Mouse (Mus musculus) spleen, postnatal 36 days (tissue): Measurements from ENCODE around the gene Kcnj8.
A peak's percentile ranks its signal among the peaks of the same experiment; 100 is the strongest.
"Not testable (repeated sequence)": the region's sequence is repeated elsewhere in the genome, so short reads cannot be mapped to it uniquely, and the experiment has no call there.

Experiments
- DNase-seq, 2 experiments: peaks; one replicate each; pipeline ENCODE4 v3.0.0; 2022; ENCODE audit warnings: low spot score in 2 of 2, mixed read lengths in 1 of 2

Kcnj8 gene

DNA sequence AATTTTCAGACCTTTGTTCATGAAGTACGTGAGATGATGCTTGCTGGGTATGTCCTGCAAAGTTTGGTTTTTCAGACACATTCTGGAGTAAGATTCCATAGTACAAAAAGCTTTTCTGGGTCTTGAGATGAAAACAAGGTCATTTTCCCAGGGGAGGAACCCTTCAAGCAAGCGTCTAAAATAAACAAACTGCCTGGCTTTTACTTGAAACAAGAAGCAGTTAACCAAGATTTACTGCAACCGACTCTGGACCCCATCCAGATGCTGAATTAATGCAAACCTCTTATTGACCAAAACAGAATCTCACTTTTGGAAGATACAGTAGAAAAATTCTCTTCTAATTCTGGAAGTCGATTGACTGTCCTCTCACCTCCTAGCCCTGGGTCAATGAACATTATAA, 20.5 kb downstream of the Kcnj8 start:
- DNase-seq: no peak

DNA sequence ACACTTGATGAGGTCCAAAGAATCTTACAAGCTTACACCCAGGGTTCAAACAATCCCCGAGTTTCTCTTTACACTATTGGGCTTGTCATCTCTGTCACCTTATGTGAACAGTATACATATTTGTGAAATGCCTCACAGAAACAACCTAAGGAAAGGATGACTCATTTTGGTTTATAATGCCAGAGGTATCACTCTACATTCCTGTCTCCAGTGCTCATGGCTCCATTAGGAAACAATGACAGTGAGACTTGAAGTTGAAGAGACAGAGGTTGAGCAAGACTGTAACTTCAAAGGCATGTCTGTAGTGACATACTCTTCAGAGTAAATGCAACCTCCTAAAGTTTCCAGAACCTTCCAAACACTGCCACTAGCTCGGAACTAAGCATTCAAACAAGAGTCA, 23.0 kb downstream of the Kcnj8 start:
- no peak for DNase-seq

DNA sequence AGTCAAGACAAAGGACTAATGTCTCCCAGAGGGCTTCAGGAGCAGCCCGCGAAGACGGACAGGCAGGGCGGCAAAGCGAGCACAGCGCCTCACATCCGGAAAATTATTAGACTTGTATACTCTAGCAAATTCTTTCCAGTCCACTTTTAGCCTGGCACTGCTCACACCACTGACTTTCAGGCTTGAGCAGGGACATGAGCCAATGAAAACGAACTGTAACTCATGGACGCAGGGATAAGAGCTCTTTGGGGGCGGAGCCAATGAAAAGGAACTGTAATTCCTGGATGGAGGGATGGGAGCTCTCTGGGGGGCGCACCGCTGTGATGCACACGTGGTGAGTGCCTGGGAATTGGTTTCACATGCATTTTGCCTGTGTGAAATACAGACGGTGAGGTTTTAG, 26.3 kb downstream of the Kcnj8 start:
- no peak for DNase-seq

DNA sequence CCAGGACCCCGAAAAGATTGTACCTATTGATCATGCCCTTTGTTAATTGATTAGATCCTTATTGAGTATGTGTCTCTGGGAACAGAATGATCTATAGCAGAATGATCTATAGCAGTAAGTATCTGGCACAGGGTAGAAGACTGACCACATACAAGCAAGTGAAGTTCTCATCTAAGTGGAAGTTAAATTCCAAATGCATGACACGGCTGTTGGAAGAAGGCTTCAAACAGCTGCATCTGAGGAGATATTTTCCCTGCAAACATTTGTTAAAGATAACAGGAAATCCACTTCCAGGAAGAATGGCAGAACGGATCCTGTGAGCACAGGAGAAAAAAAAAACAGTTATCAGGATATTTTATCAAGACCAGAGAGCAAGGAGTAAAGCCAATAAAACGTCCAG, 27.8 kb downstream of the Kcnj8 start:
- DNase-seq: no peak

DNA sequence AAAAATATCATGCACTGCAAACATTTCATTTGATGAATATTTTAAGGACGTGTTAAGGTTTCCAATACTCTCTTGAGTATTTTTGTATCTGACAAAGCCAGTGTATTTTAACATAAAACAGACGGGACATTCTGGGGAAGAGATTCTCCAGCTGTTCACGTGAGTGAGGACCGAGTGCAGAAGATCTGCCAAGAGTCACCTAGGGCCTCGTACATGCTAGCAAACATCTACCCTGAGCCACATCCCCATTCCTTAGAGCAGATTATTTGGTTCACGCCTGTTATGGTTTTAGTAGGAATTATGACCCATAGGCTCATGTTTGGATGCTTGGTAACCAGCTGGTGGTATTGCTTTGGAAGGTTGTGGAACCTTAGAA, 28.6 kb downstream of the Kcnj8 start:
- DNase-seq: no peak

DNA sequence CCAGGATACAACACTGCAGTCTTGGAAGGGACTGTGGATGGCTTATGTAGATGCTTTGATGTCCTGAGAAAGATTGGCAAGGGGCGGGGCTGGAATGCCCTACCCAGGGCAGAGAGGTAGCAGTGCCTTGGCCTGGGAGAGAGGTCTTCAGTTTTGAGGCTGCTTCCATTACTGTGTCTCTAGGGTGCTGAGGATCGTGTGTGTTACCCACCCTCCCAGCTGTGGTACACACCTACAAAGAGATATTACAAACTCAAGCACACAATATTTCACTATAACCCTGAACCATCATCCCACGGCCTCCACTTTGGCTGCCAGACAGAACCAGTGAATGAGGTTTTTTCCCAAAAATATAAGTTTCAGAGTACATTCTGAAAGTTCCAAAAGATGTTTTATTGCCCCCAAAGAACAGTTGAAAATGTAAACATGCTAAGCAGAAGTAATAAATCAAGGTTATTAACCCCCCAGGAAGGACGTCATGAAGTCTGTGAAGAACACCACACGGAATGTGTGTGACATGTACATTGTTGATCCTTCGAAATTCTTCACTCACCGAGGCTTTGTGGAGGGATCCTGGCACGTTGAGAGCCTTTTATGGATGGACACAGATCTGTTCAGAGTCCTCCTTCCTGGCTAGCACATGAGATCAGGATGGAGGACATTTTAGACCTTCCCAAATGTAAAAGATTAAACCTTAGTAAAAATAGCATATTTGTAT, 29.2 kb downstream of the Kcnj8 start:
- no peak for DNase-seq

DNA sequence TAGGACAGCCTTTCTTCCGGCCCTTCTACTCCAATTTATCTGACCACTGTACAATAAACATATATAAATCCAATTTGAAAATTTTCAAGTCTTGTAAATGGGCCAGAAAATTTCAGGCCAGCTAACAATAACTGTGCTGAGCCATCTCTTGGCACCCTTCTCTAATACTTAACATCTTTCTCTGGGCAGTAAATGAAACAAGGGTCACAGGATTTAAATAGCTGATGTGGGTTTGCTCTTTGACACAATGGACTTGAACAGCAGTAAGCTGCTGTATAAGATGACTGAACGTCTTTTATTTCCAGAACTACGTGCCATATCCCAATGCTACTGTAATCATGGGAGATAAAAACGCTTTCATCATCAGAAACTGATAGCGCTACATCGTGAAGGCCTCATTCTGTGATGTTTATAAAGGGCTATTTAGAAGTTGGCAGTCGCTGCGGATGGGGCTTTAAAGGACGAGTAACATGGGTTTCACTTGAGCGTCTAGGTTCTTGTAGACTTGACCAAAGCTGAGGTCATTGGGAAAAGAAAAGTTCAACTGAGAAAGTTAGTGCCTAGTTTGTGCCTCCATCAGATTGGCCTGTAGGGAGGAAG, 30.8 kb downstream of the Kcnj8 start:
- no peak for DNase-seq

DNA sequence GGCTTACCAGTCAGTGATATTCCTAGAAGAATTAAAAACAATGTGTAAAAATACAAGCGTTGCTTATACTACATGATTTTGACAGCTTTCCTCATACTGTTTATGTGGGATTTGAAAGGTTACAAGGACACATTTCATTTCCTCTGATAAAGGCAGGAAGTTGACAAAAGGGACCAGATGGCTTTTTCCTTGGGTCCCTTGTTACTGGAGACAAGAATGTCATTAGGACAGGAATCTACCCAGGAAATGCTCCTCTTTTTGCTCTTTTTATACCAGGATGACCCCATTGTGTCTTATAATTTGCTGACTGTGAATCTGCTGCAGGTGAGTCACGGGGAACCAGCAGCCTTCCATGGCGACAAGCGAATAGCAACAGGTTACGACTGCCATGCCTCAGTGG, 31.3 kb downstream of the Kcnj8 start:
- DNase-seq: no peak

DNA sequence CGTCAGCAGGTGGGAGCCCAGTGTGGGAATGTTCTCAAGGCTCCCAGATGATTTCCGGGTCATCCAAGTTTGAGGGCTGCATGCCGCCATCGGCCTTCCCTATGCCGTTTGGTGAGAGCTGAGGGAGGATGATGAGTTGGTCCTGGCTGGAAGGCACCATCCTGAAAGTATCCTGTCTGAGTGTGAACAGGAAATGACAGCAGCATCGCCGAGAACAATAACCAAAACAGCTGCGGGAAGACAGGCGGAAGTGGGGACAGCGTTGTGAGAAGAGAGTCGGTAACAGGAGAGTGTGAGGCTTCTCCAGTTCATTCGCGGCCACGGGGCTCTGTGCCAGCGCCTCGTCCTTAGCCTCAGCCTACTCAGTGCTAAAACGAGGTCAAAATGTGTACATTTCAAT, 32.9 kb downstream of the Kcnj8 start:
- peak; percentile 29 to 42 for DNase-seq

DNA sequence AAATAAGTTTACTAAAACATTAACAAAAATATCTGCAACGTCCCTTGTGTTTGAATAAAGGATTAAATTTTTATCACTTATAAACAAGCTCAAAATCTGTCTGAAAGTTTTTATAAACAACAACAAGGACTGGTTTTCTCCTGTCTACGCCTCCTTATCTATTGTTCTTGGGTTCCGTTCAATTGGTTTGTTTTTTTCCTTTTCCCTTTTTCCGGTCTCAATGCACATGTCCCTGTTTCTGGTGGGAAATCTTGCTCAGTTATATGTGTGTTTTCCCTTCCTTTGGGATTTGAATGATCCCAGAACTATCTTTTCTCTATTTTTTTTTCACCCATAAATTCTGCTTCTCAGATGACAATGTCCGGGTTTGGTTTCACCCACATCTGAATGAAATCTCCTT, 38.0 kb downstream of the Kcnj8 start:
- no peak for DNase-seq

DNA sequence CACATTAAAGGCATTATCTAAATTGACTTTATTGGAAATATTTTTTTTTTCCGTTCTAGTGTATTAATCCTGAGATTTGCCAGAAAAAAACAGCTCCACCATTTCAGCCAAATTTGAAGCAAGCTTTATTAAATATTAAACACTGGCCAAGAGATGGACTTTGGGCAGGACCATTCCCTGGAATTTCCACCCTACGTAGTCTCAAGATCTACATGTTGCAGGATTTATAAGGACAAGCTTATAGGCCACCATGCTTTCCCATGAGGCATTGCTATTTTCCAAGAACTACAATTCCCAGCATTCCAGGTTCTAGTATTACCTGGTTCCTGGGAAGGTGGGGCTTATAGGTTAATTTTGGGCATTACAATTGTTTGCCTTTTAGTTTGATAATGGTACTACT, 38.7 kb downstream of the Kcnj8 start:
- DNase-seq: no peak

DNA sequence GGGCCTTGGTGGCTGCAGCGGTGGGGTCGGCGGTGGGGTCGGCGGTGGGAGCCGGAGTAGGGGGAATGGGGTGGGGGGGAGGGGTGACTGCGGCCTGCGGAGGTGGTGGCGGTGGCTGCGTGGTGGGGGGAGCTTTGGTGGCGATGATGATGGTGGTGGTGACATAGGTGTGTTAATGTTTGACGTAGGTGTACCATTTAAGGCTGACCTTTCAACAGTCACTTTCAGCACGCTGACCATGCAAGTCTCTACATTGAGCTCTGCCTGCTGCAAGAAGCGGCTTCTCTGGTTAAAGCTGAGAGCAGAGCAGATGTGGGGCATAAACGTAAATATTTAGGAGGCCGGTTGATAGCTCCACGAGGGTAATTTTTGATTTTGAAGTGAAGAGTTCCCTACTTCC, 39.3 kb downstream of the Kcnj8 start:
- DNase-seq: no peak

DNA sequence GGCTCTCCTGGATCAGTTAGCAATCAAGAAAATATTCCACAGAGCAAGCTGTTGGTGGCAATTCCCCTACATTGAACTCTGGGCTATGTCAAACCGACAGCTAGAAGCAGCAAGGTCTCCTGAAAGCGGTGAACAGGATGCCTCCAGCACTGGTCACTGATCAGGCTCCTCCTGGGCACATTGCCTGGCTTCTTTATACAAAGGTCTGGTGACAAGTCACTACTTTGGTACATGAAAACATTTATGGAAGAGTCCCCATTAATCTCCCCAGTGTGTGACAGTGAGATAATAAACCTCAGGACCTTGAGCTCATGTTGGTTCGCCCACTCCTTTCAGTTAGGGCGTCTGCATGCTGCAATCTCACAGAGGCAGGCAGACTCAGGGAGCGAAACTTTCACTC, 41.0 kb downstream of the Kcnj8 start:
- DNase-seq: no peak

DNA sequence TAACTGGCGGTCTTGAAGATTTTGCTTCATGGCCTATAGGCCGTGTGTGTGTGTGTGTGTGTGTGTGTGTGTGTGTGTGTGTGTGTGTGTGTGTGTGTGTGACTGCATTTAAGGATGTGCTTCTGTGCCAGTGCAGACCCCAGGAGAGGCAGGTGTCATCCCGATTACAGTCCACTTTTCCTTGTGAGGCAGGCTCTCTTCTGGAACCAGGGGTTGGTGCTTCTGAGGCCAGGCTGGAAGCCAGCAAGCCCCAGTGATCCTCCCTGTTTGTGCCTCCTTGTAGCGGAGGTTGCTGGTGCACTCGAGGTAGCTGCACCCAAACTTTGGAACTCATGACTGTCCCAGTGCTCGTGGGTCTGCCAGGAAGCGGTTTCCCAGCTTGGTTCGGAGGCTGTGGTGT, 41.7 kb downstream of the Kcnj8 start:
- DNase-seq: no peak

DNA sequence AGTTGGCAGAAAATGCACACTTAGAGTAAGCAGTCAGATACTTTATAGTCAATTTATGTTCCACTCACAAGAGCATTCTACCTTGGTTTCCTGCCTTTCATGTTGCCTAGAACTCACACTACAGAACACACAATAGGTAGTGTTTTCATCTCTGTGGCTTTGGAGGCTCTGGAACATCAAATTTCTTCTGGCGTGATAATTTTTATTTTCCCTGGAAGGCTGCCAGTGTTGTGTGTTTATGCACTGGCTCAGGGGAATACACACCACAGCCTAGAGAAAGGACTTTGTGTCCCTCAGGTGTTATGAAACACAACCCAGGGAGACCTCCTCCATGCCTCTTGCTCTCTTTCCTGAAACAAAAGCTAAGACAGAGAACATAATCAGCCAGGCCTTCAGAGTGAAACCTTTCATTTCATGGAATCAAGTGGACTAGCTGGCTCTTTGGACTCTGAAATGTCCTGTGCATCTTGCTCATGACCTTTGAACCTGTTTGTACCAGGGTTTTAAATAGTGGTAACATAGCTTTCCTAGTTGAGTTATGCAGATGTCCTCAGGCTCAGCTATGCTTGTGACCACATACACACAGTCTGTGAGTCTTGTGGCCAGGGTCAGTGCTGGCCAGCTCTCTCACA, 43.4 kb downstream of the Kcnj8 start:
- no peak for DNase-seq

DNA sequence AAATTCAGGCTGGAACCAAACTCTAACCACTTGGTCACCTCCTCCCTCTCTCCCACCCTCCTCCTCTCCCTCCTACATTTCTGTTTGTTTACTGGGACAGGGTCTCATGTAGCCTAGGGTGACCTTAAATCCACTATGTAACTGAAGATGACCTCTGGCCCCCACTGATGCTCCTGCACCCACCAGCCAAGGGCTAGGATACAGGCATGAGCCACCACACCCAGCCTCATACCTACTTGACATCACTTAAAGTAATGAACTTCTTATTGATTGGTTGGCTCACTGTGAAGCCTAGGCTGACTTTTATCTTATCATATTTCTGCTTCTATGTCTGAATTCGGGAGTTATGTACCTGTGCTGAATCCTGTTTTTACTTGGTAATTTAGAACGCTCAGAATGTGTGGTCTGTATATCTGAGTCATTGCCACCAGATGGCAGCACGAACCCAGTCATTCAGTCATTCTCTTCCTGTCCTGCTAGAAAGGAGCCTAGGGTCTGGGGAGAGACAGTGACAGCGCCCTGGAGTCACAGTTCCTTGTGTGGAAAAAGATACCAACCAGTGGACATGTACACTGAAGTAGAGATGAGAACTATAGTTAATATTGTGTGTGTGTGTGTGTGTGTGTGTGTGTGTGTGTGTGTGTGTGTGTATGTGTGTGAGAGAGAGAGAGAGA, 46.6 kb downstream of the Kcnj8 start:
- peak; percentile 12 to 44 for DNase-seq

DNA sequence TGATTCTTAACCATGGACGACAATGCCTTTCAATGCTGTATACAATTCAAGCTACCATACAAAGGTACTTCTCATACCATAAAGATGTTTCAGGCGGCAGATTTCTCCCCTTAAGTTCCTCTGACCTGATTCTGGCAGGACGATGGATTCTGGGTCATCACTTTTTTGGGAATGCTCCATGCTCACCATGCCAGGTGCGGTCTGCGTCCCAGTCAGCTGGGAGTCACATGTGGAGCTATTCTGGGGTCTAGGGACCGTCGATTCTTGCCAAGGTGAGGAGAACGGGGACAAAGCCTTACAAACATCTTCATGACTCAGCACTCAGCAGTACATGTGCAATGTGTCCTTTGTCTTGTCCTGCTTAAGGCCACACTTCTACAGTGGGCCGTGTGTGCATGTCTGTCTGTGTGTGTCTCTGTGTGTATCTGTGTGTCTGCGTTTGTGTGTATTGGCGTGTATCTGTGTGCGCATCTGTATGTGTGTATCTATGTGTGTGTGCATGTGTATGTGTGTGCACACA, 49.8 kb downstream of the Kcnj8 start:
- no peak for DNase-seq

DNA sequence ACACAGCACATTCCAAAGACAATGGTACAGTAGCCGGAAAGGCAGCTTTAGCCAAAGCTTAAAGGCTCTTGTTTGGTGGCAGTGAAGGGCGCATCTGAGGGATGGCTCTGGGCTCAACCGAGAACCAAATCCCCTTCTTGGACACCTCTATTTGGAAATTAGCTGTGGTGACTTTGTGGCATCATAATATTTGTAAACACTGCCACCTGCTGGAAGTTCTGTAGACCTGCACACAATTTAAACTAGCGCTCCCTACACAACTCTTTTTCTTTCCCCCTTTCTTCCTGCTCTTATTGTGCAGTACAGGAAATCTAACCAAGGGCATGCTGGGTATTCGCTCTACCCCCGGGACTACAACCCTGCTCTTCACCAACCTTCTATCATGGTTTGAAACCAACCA, 52.3 kb downstream of the Kcnj8 start:
- no peak for DNase-seq

DNA sequence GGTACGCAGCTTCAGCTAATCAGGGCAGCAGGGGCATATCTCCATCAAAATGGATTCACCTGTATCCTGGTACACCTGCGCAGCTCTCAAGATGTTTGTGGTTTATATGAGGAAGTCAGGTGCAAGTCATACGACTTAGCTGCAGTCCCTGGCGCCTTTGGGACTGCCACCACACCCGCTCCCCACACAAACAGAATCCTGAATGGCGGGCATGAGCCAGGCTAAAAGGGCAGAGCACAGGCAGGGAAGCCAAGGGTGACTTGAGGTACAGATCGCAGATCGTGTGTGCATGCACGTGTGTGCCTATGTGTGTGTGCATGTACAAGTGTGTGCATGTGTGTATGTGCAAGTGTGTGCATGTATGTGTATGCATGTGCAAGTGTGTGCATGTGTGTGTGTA, 56.0 kb downstream of the Kcnj8 start:
- not testable (repeated sequence) for DNase-seq

DNA sequence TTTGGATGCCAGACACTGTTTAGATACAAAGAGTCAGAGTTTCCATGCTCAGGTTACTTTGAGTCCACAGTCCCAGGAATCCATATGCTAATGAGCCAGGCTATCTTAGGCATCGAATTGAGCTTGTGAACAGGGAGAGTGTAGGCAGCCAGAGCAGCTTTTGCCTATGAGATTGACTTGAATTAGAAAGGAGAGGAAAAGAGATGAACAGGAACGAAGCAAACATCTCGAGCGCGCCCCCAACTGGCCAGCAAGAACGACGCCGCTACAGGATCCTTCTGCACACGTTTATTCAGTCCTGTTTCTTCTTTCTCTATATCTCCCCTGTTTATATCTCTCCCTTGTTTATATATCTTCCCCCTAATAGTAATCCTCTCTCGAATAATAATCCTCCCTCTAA, 56.5 kb downstream of the Kcnj8 start:
- DNase-seq: no peak
